Mouse (Mus musculus): Measurements from ENCODE around the gene Calhm5. TPM values are rescaled to one million over a fixed set of nuclear protein-coding genes. Genes with fewer than 3 reads are reported as not detected.
A peak's percentile ranks its signal among the peaks of the same experiment; 100 is the strongest.

Gene Calhm5
- polyA plus RNA-seq, 2 experiments, result 0.29 to 0.54 TPM

DNA sequence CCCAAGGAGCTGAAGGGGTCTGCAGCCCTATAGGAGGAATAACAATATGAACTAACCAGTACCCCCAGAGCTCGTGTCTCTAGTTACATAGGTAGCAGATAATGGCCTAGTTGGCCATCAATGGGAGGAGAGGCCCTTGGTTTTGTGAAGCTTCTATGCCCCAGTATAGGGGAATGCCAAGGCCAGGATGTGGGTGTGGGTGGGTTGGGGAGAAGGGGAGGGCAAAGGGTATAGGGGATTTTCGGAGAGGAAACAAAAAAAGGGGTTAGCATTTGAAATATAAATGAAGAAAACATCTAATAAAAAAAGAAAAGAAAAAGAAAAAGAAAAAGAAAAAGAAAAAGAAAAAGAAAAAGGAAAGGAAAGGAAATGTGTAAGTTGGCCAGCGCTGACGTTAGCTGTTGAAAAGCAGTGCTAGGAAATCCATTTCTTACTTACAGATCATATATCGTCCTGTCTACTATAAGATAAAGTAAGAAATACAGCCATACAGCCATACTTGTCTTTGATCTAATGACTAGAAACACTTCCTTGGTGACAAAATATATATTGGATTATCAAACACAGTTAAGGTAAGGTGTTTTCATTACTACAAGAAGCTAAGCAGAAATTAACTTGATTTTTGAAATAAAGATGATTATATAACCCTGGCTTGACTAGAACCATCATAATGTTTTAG, 21.7 kb downstream of the Calhm5 start:
- no peaks in the 10 kb centered on the region for H3K9me3 ChIP-seq (ENCODE audit: control insufficient read depth, low read length)
- H3K9ac ChIP-seq (ENCODE audit: low read depth, low read length, severe bottlenecking), result no peak overlapping the region
- no peaks in the 10 kb centered on the region for H3K4me1 ChIP-seq (ENCODE audit: control insufficient read depth, insufficient read depth, low read length)
- no peak for TF ChIP-seq POLR2A (IDR thresholded peaks at IDR 0.05; ENCODE audit: borderline replicate concordance, extremely low read depth, insufficient read depth, insufficient read length)
- DNase-seq (ENCODE audit: low spot score) (no peak), ATAC-seq (ENCODE audit: low FRiP score, low read depth) (no peak)
- no peak overlapping the region for H3K27ac ChIP-seq (replicated peaks; ENCODE audit: low read depth, low read length)
- WGBS, result 81% methylated on average over 5 of the region's 5 CpGs
- no peak overlapping the region for H3K4me3 ChIP-seq (replicated peaks; ENCODE audit: low read length)
- no peaks in the 10 kb centered on the region for H3K36me3 ChIP-seq (ENCODE audit: control insufficient read depth, insufficient read depth, low read length)
- no peaks in the 10 kb centered on the region for H3K27me3 ChIP-seq (ENCODE audit: control insufficient read depth, insufficient read depth, low read length)
- H3K4me2 ChIP-seq (replicated peaks; ENCODE audit: low read depth, low read length, severe bottlenecking), result no peak overlapping the region

DNA sequence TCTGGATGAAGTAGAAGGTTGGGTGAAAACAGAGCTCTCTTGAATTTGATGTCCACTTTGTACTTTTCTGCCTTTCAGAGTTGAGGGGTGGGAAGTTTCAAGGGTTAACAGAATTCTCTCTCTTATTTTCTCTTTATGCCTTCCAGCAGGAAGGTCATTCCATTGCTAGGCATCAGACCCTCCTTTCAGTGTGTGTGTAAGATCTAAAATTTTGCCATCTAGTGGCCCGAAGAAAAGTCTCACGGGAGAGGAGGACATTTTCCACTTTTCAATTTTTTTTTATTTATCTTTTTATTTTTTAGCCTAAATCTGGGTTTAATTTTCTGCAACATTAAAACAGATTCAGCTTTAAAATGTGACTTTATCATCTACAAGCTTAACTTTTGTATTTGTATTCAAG, 24.7 kb downstream of the Calhm5 start:
- Histone ChIP-seq H3K36me3 (ENCODE audit: control insufficient read depth, insufficient read depth, low read length) (no peaks in the 10 kb centered on the region), H3K27me3 (ENCODE audit: control insufficient read depth, insufficient read depth, low read length) (no peaks in the 10 kb centered on the region), H3K9me3 (ENCODE audit: control insufficient read depth, low read length) (no peaks in the 10 kb centered on the region), H3K9ac (ENCODE audit: low read depth, low read length, severe bottlenecking) (no peak overlapping the region), H3K4me3 (replicated peaks; ENCODE audit: low read length) (no peak overlapping the region), H3K4me1 (ENCODE audit: control insufficient read depth, insufficient read depth, low read length) (no peaks in the 10 kb centered on the region), H3K4me2 (replicated peaks; ENCODE audit: low read depth, low read length, severe bottlenecking) (no peak overlapping the region), H3K27ac (replicated peaks; ENCODE audit: low read depth, low read length) (no peak overlapping the region)
- 56% methylated on average over 2 of the region's 2 CpGs for WGBS
- TF ChIP-seq POLR2A (IDR thresholded peaks at IDR 0.05; ENCODE audit: borderline replicate concordance, extremely low read depth, insufficient read depth, insufficient read length), result no peak
- ATAC-seq (ENCODE audit: low FRiP score, low read depth) (no peak), DNase-seq (ENCODE audit: low spot score) (no peak)

DNA sequence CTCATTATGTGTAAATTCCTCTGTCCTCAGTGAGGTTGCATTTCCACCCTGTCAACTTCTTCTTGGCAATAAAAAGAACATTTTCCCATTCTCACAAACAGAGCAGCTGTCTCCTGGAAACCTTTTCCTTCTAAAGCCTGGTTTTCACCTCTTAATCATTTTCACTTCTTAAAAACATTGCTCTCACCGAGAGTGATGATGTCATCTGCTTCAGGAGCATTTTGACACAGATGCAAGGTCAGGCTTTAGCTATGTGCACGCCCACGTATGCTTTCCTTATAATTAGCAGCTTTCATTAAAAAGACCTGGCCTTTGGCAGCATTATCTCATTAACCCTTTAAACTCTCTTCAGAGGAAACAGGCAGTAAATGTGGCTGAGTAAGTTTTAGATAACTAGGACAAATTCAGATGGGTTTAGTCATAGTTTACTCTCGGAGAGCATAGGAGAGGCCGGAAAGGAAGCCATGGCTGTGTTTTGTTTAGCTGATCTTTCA, 25.3 kb downstream of the Calhm5 start:
- TF ChIP-seq POLR2A (IDR thresholded peaks at IDR 0.05; ENCODE audit: borderline replicate concordance, extremely low read depth, insufficient read depth, insufficient read length), result no peak
- Histone ChIP-seq H3K9ac (ENCODE audit: low read depth, low read length, severe bottlenecking) (no peak overlapping the region), H3K36me3 (ENCODE audit: control insufficient read depth, insufficient read depth, low read length) (no peaks in the 10 kb centered on the region), H3K4me2 (replicated peaks; ENCODE audit: low read depth, low read length, severe bottlenecking) (no peak overlapping the region), H3K27me3 (ENCODE audit: control insufficient read depth, insufficient read depth, low read length) (no peaks in the 10 kb centered on the region), H3K27ac (replicated peaks; ENCODE audit: low read depth, low read length) (no peak overlapping the region), H3K9me3 (ENCODE audit: control insufficient read depth, low read length) (no peaks in the 10 kb centered on the region), H3K4me1 (ENCODE audit: control insufficient read depth, insufficient read depth, low read length) (no peaks in the 10 kb centered on the region), H3K4me3 (replicated peaks; ENCODE audit: low read length) (no peak overlapping the region)
- 32% methylated on average over 5 of the region's 5 CpGs for WGBS
- no peak for DNase-seq (ENCODE audit: low spot score)
- 0 out of 2 replicates have a peak, but pooled peaks have one; percentile 30 for ATAC-seq (ENCODE audit: low FRiP score, low read depth)

DNA sequence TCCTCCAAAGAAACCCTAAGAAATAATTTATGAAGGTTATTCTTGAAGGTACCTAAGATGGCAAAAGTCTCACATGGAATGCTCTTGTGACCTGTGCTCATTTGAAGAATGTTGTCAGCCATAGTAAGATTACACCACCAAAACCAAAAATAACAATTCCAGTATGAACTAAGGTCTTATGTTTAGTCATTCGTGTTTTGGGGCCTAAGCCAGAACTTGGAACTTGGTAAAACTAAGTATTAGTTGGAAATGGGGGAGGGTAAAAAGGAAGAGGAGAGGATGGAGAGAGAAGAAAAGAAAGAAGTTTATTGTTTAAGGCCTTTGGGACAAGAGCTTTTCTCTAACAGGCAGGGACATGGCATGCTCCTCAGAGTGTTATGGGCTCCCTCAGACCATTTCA, 26.7 kb downstream of the Calhm5 start:
- no peak overlapping the region for H3K9ac ChIP-seq (ENCODE audit: low read depth, low read length, severe bottlenecking)
- WGBS, result 74% methylated on average over 1 of the region's 1 CpGs
- DNase-seq (ENCODE audit: low spot score), result no peak
- no peaks in the 10 kb centered on the region for H3K4me1 ChIP-seq (ENCODE audit: control insufficient read depth, insufficient read depth, low read length)
- no peak for ATAC-seq (ENCODE audit: low FRiP score, low read depth)
- H3K36me3 ChIP-seq (ENCODE audit: control insufficient read depth, insufficient read depth, low read length), result no peaks in the 10 kb centered on the region
- no peaks in the 10 kb centered on the region for H3K9me3 ChIP-seq (ENCODE audit: control insufficient read depth, low read length)
- no peak overlapping the region for H3K4me2 ChIP-seq (replicated peaks; ENCODE audit: low read depth, low read length, severe bottlenecking)
- H3K4me3 ChIP-seq (replicated peaks; ENCODE audit: low read length), result no peak overlapping the region
- no peaks in the 10 kb centered on the region for H3K27me3 ChIP-seq (ENCODE audit: control insufficient read depth, insufficient read depth, low read length)
- TF ChIP-seq POLR2A (IDR thresholded peaks at IDR 0.05; ENCODE audit: borderline replicate concordance, extremely low read depth, insufficient read depth, insufficient read length), result no peak
- H3K27ac ChIP-seq (replicated peaks; ENCODE audit: low read depth, low read length), result no peak overlapping the region

DNA sequence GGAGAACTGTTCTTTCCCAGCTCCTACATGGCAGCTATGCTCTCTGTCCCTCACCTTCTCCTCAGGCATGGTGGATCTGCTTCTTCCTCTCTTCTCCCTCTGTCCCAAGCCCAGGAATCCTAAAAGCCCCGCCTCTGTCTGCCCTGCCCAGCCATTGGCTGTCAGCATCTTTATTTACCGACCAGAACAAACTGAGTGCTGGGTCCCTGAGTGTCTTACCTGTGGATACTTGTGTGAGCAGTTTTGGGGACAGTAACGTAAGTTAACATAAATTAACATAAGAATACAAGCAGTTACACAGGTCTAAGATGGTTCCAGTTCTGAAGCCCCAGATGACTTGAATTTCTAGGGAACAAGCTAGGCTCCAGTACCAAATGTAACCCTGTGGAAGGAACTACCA, 29.7 kb downstream of the Calhm5 start:
- no peaks in the 10 kb centered on the region for H3K36me3 ChIP-seq (ENCODE audit: control insufficient read depth, insufficient read depth, low read length)
- no peaks in the 10 kb centered on the region for H3K4me1 ChIP-seq (ENCODE audit: control insufficient read depth, insufficient read depth, low read length)
- H3K9me3 ChIP-seq (ENCODE audit: control insufficient read depth, low read length), result no peaks in the 10 kb centered on the region
- no peak overlapping the region for H3K27ac ChIP-seq (replicated peaks; ENCODE audit: low read depth, low read length)
- 44% methylated on average over 3 of the region's 3 CpGs for WGBS
- H3K27me3 ChIP-seq (ENCODE audit: control insufficient read depth, insufficient read depth, low read length), result no peaks in the 10 kb centered on the region
- ATAC-seq (ENCODE audit: low FRiP score, low read depth) (no peak), DNase-seq (ENCODE audit: low spot score) (no peak)
- no peak overlapping the region for H3K4me3 ChIP-seq (replicated peaks; ENCODE audit: low read length)
- no peak overlapping the region for H3K9ac ChIP-seq (ENCODE audit: low read depth, low read length, severe bottlenecking)
- no peak overlapping the region for H3K4me2 ChIP-seq (replicated peaks; ENCODE audit: low read depth, low read length, severe bottlenecking)
- TF ChIP-seq POLR2A (IDR thresholded peaks at IDR 0.05; ENCODE audit: borderline replicate concordance, extremely low read depth, insufficient read depth, insufficient read length), result no peak
